Mouse (Mus musculus): ENCODE measurements around the gene Grb10. TPM values are rescaled to one million over a fixed set of nuclear protein-coding genes. Genes with fewer than 3 reads are reported as not detected.

Gene Grb10
- polyA plus RNA-seq, 1 experiment from 2014 or later, result 14.5 TPM

DNA sequence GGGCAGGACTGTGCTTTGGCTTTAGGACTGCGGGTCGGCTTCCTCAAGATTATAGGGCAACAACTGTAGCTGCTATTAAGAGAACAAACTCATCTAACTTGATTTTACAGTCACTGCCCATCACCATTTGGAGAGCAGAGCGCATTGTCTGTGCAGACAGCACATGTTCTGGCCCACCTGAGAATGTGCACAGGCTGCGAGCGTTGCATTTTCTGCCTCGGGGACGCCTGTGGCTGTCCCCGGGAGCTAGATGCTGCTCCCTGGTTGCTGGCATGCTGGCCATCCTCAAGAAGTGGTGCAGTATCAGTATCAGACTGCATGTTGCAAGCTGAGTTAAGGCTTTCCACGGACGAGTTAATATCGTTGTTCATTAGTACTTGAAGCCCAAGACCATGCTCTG lies 68.2 kb downstream of the Grb10 start:
- DNase-seq (ENCODE audit: low spot score), result no peak

DNA sequence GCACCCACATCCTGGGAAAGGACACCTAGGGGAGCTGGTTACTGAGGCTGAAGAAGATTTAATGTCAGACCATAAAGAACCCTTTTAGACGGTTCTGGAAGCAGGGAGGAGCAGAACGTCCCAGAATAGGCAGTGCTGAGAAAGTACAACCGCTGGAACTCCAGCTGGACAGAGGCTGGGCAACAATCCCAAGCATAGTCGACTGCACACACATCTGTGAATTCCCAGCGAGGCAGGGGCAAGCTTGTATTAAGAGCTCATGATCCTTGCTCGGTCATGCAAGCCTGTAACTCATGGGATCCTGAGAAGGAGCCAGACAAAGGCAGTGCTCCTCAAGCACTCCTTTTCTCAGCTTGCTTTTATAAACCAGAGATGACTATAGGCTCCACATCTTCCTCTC lies 69.7 kb downstream of the Grb10 start:
- no peak for DNase-seq (ENCODE audit: low spot score)

DNA sequence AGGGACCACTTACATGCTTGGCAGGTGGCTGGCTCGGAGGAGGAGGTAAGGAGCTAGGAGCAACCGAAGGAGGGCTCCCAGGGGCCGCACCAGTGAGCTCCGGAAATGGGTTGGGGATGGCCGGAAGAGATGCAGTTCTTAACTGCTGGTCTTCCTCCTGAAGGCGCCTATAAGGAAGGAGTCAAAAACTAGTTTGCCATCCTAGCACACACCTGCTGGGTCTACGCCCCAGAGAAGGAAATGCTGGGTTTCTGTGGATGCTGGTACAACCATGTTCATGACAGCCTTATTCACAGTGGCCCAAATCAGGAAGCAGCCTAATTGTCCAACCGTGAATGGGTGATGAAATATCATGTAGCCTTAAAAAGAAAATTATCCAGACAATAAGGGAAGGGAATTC lies 71.0 kb downstream of the Grb10 start:
- no peak for DNase-seq (ENCODE audit: low spot score)

DNA sequence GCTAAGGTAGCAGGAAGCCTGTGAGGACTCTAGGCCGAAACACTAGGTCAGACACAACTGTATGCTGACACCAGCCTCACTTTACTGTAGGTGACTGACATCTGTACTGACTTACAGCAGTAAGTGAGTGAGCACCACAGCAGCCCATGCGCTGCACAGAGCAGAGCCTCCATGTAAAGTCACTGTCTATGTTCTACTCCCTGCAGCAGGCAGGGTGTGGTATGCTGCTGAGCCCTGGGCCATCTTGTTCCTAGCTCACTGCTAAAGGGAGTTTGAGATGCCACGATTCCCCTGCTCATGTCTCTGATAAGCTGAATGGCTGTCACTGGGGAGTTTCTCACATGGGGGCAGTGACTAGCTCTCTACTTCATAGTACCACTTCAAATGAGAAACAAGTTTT lies 72.3 kb downstream of the Grb10 start:
- no peak for DNase-seq (ENCODE audit: low spot score)

DNA sequence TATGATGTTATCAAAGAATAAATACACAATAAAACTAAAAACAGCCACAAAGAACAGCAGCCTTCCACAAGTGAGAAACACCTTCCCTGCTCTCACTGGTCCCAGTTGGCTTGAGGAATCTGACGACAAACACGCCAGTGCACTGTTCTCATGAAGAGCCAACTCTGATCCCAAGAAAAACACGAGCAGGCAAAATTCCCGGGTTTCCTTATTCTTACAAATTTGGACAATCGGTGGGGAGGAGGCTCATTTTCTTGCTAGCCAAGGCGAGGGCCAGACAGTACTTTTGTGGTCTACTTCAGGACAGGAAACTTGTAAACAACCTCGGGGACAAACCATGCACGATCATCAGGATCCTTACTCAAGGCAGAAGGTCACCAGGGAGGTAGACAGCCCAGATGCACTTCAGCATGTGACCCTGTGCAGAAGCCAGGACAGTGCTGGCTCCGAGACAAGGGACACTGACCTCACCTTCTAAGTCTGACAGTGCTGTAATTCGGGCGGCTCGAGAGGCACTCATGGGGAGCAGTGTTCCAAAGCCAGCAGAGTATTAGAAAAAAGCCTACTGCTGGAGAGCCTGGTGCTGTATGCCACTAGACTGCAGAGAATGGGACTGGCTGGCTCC lies 72.9 kb downstream of the Grb10 start:
- no peak for DNase-seq (ENCODE audit: low spot score)

DNA sequence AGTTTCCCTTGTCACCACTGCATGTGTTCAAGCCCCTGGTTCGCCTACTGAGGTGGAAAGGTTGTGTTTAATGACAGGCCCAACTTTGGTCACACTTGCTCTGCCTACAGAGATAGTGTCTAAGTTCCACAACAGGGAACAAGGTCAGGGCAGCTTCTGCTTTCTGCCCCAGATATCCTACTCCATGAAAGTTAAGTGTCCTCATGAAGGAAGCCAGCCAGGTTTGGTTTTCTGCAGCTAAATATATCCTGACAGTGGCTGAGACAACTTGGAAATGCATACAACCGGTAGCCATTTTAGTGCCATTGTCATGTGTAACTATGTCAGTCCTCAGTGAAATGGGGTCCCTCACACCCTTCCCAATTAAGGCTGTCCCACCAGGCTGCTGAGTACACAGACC lies 73.8 kb downstream of the Grb10 start:
- no peak for DNase-seq (ENCODE audit: low spot score)

DNA sequence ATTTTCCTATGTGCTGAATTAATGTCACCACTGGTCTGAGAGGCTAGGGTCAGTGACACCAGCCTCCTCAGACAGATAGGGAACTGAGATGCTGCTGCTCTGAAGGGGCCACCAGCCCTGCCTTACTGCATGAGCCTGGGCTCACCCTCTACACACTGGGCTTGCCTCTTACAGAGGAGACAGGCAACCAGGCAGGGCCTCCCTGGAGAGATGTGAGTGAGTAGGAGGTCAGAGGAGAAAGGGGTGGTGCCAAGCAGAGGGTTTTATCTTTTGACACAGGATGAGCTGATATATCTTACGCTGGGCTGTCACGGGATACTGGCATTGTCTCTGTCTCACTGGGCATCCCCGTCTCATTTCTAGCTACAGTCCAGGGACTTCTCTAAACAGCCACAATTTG lies 74.9 kb downstream of the Grb10 start:
- no peak for DNase-seq (ENCODE audit: low spot score)

DNA sequence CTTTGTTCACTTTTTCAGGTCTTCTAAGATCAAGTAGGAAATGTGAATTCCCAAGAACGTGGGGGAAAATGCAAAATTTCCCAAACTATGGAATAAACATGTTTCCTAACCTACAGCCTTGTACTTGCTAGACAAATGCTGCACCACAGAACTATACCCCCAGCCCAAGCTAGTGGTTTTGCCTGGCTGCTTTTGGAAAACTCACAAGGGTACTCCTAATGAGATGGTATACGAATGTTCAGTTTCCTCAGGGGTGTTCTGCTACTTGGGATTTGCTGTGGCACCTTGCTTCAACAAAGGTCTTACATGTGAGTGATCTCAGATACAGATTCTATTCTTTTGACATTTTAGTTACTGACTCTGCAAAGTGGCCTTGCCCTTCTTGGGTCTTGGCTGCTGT lies 75.4 kb downstream of the Grb10 start:
- no peak for DNase-seq (ENCODE audit: low spot score)

DNA sequence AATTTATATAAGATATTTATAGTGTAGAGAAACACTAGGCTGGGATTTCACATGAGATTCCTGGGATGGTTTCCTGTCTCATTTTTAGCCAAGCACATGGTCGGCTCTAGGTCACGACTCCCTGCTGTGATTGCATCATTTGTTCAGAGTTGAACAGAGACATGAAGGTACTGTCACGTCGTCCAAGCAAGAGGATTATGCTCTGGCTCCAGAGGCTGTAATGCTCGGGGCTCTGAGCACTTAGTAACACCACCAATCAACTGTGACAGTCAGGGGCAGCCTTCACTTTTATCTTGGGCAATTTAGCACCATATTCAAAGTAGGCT lies 75.9 kb downstream of the Grb10 start:
- no peak for DNase-seq (ENCODE audit: low spot score)

DNA sequence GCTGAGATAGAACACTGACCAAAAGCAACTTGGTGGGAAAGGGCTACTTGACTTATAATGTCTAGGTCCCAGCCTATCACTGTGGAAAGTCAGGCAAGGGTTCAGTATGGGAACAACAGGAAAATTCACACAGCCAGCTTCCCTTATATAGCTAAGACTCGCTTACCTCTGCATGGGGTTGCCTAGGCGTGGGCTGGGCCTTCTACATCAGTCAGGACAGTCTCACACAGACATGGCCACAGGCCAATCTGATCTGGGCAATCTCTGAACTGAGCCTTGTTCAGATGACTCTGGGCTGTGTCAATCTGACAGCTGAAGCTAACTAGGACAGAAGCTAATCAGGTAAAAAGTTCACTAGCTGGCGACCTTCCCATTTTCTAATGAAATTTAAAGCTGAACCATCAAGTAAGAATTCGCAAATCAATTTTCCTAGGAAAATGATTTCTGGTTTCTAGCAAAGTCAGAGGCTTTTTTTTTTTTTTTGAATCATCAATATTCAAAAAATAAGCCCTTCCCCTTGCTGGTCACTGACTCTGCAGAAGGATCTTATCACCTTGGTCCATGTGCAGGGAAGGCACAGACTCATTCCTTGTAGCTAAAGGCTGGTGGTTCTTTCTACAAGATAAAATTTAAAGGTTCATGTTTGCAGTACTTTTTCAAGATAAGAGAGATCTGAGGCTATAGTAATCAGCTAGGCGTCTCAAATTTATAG lies 76.4 kb downstream of the Grb10 start:
- no peak for DNase-seq (ENCODE audit: low spot score)

DNA sequence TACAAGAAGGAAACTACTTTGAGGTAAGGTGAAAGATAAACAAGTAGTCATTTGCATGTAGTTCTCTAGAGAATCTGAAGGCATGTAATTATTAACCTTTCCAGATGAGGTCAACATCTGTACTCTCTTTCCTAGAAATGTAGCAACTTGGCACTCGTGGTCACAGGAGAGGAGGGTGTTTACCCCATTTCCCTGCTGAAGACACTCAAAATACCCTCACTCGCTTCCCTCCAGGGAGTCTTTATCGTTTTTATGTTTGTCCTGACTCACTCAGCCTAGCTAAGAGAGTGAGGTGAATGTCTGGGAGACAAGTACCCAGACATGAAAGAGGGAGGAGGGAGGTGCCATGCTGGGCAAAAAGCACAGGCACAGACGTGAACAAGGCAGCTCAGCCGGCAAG lies 77.6 kb downstream of the Grb10 start:
- DNase-seq (ENCODE audit: low spot score), result no peak

DNA sequence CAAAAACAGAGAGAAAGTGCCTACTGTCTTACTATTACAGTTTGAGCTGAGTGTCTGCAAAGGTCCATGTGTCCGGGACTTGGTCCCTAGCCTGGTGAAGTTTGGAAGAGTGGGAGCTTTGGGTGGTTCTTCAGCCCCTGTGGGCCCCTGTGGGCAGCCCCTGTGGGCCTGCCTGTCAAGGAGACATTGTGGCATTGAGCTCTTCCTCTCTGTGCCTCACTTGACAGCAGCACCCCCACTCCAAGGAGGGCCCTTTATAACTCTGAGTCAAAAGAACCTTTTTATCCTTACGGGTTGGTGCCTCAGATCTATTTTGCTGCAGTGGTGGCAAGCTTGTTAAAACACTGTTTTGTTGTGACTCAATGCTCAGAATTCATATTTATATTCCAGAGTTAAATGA lies 78.3 kb downstream of the Grb10 start:
- no peak for DNase-seq (ENCODE audit: low spot score)

DNA sequence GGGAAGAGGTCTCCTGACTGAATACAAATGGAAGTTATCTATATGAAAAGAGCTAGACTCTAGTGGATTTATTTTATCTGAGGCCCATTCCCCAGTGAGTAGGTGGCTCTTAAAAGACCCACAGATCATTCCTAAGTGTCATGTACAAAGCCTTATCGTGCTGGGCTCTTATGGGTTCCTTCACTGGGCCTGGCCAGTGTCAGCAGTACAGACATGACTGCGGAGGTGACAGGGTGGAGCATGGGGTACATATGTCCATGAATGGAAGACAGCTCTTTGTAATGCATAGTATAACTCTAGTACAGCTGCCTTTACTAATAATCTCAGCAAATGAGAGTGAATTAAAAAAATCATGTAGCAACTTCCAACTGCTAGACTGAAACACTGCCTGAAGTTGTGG lies 80.0 kb downstream of the Grb10 start:
- no peak for DNase-seq (ENCODE audit: low spot score)

DNA sequence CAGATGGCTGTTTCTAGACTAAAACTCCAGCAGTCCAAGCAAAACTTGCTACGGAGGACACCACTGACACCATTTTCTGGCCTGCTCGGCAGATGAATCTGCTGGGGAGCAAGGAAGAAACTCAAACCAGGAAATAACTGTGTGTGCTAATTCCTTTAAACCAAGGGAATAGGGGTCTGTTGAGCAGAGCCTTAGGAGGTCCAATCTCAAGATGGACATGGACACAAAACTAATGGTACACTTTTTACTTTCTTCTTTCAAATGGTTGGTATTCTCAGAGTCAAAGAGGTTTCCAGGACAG lies 80.5 kb downstream of the Grb10 start:
- no peak for DNase-seq (ENCODE audit: low spot score)

DNA sequence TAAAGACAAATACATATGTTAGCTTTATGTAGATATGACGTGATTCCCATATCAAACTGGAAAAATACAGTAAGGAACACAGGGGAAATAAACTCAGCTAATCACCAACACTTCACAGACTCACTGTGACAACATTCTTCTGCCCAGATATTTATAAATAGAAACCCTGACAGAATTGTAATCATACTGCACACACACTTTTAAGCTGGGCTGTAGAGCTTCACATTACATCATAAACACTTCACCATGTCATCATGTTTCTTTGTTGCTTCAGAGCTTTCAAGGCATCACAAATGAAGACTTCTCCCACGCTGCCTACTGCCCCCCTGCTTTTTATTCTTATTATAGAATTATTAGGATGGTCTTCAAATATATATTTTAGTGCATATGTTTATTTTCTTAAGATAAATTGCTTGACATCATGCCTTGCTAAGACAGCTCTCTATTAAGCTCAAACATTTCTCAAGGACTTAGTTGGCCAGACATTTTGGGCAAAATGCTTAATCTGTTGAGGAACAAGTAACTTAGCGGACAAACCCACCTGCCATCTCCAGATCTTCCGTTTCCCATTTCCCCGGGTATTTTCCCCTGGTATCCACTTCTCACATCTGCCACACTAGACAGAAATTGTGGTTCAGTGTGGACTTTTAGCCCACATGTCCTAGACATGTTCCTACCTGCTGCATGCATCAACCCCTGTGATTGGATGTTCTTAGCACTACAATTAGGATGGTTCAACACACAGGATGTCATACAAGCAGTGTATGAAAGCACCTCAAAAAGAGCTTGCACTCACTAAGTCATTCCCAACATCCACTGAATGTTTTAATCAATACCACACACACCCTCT lies 81.0 kb downstream of the Grb10 start:
- no peak for DNase-seq (ENCODE audit: low spot score)

DNA sequence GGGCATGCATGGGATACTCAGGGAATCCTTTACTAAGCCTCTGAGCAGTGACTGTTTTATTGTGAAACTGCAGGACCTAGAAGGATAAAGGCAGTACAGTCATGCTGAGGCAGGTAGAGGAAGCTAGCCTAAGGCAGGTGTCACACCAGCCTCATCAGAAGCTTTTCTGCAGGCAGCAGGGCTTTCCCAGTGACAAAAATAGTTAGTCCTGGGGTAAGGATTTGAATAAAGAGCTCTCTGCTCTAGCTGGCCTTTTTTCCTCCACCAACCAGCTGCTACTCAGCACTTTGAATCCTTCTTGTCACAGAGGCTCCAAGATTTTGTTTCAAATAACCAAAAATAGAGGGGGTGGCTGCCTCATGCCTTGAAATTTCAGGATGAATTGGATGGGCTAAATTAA lies 82.7 kb downstream of the Grb10 start:
- no peak for DNase-seq (ENCODE audit: low spot score)

DNA sequence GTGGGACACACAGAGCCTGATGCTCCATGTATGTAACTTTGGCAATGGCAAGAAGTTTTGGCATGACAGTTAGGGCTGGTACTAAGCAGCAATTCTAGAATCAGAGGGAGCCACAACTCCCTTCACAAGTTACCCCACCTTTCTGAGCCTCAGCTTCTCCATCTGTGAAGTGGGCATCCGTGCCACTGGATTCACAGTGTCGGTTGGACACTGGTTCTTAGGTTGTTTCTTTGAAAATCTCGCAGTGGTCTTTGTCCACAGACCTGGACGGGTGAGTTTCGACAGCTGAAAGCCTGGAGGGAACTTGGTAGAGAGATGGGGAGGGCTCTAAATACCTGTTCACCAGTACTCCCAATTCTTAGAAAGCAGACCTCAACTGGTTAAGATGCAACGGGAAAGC lies 83.9 kb downstream of the Grb10 start:
- no peak for DNase-seq (ENCODE audit: low spot score)

DNA sequence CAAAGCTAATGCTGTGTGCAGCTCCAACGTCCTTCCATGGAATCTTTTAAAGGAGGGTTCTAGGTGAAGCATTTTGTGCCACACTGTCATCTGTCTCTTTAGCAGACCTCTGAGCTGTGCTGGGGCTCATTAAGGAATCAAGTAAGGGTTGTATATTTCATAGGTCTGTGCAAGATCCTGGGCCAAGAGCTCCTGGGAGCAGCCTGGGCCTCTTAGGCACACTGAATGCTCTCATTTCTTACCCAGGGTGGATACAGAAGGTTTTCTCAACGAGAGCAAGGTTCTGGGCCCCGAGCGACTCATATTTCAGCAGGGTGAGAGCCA lies 84.4 kb downstream of the Grb10 start:
- no peak for DNase-seq (ENCODE audit: low spot score)

DNA sequence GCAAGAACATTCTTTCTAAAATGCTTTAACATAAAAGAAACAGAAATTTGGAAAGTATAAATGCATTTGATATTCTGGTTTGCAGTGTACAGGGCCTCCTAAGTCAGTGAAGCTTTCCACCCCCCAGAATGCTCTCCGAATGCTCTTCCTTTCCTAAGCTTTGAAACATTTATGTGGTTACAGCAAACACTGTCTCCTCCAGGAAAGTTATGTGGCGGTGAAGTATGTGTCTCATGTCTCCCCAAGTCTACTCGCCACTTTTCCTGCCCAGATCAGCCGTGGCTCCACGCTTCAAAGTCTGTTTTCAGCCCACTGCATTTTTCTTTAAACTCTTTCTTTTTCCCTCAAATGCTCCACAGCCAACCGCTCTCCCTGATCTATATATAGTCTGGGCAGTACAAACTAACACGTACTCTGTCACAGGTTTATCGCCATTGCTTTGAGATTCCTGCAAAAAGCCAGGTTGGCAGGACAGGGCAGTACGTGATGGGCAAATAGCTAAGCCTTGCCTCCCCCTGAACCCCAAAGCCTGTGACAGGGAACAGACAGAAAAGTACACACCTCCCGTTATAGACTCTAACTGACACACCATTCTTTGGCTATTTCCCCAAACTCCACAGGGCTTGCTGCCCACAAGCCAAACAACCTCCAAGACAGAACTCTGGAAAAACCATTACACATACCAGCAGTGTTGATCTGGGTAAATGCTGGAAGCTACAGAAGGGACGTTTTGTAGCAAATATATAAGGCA lies 84.9 kb downstream of the Grb10 start:
- DNase-seq (ENCODE audit: low spot score), result no peak

DNA sequence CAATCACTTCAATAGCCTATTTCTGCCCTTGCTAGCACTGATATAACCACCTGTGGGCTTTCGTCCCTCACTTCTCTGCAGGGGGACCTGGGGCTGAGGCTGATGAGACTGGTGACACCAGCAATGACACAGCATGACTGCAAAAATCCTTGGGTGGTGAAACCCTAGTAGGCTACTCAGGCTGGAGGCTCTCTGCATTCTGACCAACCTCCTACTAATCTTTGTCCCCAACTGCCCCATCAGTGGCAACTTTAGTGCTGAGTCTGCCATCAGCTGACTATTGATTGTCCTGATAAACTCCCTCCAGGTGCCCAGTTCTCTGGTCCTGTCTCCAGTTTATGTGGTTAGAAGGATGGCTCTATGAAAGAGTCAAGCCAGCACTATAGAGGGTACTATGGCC lies 85.9 kb downstream of the Grb10 start:
- DNase-seq (ENCODE audit: low spot score), result no peak

DNA sequence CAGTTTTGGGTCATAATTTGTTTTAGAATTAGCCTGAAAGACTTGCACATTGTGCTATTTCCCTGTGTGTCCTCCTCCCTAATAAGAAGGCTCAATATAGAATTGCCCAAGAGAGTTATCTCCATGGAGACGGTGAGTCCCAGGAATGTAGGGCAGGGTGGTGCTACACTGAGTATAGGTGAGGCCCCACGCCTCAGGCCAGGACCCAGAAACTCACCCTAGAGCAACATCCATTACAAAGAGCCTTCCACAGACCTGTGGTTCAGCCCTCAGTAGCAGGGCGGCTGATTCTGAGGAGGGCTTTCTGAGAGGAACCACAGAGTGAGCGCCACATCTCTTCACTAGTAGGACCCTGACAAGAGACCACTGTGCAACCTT lies 89.5 kb downstream of the Grb10 start:
- DNase-seq (ENCODE audit: low spot score), result no peak

DNA sequence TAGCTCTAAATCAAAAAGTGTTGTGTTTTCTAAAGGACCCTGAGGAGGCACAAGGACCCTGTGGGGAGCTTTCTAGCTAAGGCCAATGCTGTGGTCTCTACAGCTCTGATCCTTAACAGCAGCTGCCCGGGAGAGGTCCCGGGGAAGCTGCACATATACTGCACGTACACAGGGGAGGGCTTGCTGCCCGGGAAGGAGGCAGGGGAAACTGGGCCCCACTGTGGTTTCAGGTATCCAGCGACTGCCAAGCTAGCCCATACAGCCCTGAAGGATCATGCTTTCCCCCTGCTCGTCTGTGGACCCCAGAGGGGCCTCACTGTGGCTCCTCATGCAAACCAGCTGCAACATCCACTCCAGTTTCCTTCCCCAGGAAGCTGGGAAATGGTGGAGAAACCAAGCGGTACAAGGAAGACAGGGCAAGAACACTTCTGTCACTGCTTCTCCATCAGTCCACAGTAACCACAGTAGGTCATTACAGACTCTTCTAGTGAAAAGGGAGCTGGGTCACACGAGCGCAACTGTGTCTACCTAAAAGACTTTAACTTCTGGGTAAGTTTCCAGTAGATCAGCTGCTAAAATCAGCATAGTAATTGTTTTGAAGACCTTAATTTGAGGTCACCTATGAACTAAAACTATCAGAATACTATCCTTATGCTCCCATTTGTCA lies 90.0 kb downstream of the Grb10 start:
- DNase-seq (ENCODE audit: low spot score), result peak; percentile 9

All from thymus, postnatal 0 days (tissue).